Mouse (Mus musculus) midbrain, embryonic 15.5 days (tissue): Measurements from ENCODE around the gene Zfyve28. TPM values are rescaled to one million over a fixed set of nuclear protein-coding genes. Genes with fewer than 3 reads are reported as not detected.

ENCODE experiments used
- ATAC-seq: fragments of 200-750 bp; cut with Nextera tagmentation; replicated peaks from 2 replicates; pipeline ENCODE4 v1.8.0; 2017; ENCODE audit warnings: moderate TSS enrichment
- H3K27ac ChIP-seq: fragments of 300-500 bp; sonication (generic); 2 replicates; pipeline ENCODE4 v1.5.1; 2015; ENCODE audit warnings: mild to moderate bottlenecking, inconsistent platforms
- H3K27me3 ChIP-seq: fragments of 300-500 bp; sonication (generic); replicated peaks from 2 replicates; pipeline ENCODE4 v1.6.1; 2015; ENCODE audit warnings: inconsistent platforms
- H3K36me3 ChIP-seq: fragments of 300-500 bp; sonication (generic); replicated peaks from 2 replicates; pipeline ENCODE4 v1.6.1; 2015; ENCODE audit warnings: inconsistent platforms
- H3K4me1 ChIP-seq: fragments of 300-500 bp; sonication (generic); 2 replicates; pipeline ENCODE4 v1.6.1; 2015; ENCODE audit warnings: inconsistent platforms
- H3K4me2 ChIP-seq: fragments of 300-500 bp; sonication (generic); 2 replicates; pipeline ENCODE4 v1.6.1; 2015; ENCODE audit warnings: inconsistent platforms, mild to moderate bottlenecking, moderate library complexity
- H3K4me3 ChIP-seq: fragments of 300-500 bp; sonication (generic); 2 replicates; pipeline ENCODE4 v1.5.1; 2015; ENCODE audit warnings: mild to moderate bottlenecking, inconsistent platforms
- H3K9ac ChIP-seq: fragments of 300-500 bp; sonication (generic); 2 replicates; pipeline ENCODE4 v1.6.1; 2015; ENCODE audit warnings: mild to moderate bottlenecking, inconsistent platforms
- H3K9me3 ChIP-seq: fragments of 300-500 bp; sonication (generic); 2 replicates; pipeline ENCODE4 v1.6.1; 2016; ENCODE audit warnings: inconsistent platforms
- WGBS: fragments of 180-500 bp; shearing (Covaris S2); methylation state at CpG from one replicate; pipeline ENCODE4 v1.1.7; 2015; ENCODE audit warnings: mixed read lengths; 5-methylcytosine and 5-hydroxymethylcytosine counted together
- polyA plus RNA-seq: library from polyadenylated mRNA; unstranded; fragments of >200 nt; fragmentation: Nextera tagmentation; extraction: Ambion mirVana; gene quantifications from 2 replicates; pipeline ENCODE4 v1.2.1, GENCODE M21; 2015

The Zfyve28 gene
- polyA plus RNA-seq, 1 experiment from 2014 or later: 6.1 TPM

DNA sequence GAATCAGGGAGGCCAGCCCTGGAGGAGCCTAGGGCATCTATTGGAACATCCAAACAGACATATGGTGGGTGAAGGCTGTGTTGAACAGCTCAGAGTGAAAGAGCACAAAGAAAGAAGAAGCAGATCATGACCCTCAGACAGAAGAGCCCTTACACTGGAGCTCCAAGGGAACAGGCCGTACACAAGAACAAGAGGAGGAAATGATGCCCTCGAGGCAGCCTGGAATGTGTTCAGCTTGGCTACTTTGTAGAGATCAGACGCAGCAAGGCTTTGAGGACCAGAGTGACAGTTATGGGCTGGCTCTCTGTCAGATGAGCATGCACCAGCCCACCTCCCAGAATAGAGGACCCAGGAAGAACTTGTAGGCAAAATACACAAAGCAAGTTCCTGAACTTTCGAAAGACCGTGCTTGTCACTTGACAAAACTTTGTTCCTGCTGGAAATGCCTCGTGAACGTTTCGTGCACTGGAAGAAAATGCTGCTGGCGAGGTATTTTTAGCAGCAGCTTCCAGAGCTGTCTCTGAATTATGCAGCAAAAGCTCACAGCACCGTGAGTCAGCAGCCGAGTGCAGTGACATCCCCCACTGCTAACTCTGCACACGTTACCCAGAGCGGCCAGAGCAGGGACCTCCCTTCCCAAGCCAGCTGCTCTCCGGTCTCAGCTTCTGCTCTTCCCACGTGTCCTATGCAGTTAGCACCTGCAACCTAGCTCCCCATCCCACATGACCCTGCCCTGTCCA lies 45.9 kb downstream of the Zfyve28 start:
- no peak overlapping the region; the same call in 1 of the 2 replicates for H3K4me2 ChIP-seq

DNA sequence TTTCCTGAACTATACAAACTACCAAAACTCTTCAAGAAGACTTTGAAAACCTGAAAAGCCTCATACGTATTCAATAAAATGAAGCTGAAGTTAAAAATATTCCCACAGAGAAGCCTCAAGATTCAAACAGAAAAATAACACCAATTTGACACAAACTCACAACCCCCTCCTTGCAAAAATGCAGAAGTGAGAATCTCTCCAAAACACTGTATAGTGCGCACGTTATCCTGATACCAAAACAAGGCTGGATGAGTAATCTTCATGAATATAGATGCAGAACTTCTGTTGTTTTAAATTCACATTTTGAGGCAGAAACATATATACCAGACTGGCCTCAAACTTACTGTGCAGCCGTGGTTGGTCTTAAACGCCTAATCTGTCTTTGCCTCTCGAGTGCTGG lies 49.8 kb downstream of the Zfyve28 start:
- peaks cover 11% of the 10 kb centered on the region for H3K4me1 ChIP-seq
- no peak overlapping the region for H3K4me2 ChIP-seq
- H3K27me3 ChIP-seq: no peaks in the 10 kb centered on the region
- no peak for ATAC-seq
- WGBS: 86% methylated on average over 6 of the region's 6 CpGs
- no peak overlapping the region for H3K27ac ChIP-seq
- H3K9ac ChIP-seq: no peak overlapping the region
- H3K36me3 ChIP-seq: no peaks in the 10 kb centered on the region
- no peak overlapping the region for H3K4me3 ChIP-seq
- H3K9me3 ChIP-seq: no peaks in the 10 kb centered on the region

More for the DNA sequence above, 45.9 kb downstream of the Zfyve28 start:
- Histone ChIP-seq H3K4me3 (no peak overlapping the region), H3K27ac (peak overlapping the region; percentile 35; the same call in 1 of the 2 replicates), H3K36me3 (no peaks in the 10 kb centered on the region), H3K9me3 (no peaks in the 10 kb centered on the region), H3K4me1 (peaks cover 11% of the 10 kb centered on the region), H3K9ac (no peak overlapping the region), H3K27me3 (no peaks in the 10 kb centered on the region)
- 42% methylated on average over 15 of the region's 15 CpGs for WGBS
- peak; percentile 66 for ATAC-seq

DNA sequence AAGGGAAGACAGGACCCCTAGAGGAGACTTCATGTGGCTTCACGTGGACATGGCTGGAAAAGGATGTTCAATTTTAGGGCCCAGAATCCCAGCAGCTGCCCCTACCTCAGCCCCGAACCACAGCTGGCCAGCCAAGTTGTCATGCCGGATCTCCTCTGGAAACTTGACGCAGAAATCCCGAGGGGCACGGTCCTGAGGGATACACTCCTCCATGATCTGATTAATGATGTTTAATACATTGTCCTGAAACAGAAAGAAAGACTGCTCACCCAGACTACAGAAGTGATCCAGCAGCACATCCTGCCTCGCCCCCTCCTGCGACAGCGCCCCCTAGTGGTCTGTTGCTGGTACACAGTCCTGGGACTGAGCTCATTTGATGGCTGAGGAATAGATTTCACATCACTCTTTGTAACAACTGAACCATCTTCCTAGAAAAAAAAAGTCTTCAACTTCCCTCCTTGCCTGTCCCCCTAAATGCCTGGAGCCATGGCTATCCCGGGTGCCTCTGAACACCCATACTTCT lies 52.3 kb downstream of the Zfyve28 start:
- Histone ChIP-seq H3K36me3 (no peaks in the 10 kb centered on the region), H3K9me3 (no peaks in the 10 kb centered on the region), H3K27me3 (no peaks in the 10 kb centered on the region), H3K4me3 (no peak overlapping the region), H3K9ac (no peak overlapping the region), H3K4me2 (no peak overlapping the region), H3K27ac (no peak overlapping the region), H3K4me1 (no peaks in the 10 kb centered on the region)
- ATAC-seq: no peak
- 51% methylated on average over 10 of the region's 10 CpGs for WGBS

- Histone ChIP-seq H3K36me3 (no peaks in the 10 kb centered on the region), H3K4me2 (no peak overlapping the region), H3K9ac (no peak overlapping the region), H3K9me3 (no peaks in the 10 kb centered on the region), H3K27ac (no peak overlapping the region), H3K4me1 (no peaks in the 10 kb centered on the region), H3K27me3 (no peaks in the 10 kb centered on the region), H3K4me3 (no peak overlapping the region)
- 84% methylated on average over 4 of the region's 4 CpGs for WGBS
- ATAC-seq: no peak
Observed at GRCm38 (mm10) chr5:34235056-34235455, 53.2 kb downstream of the Zfyve28 start.

GRCm38 (mm10) chr5:34233221-34233515 lies 55.1 kb downstream of the Zfyve28 start:
- H3K9ac ChIP-seq: no peak overlapping the region
- no peaks in the 10 kb centered on the region for H3K4me1 ChIP-seq
- 91% methylated on average over 6 of the region's 6 CpGs for WGBS
- H3K9me3 ChIP-seq: no peaks in the 10 kb centered on the region
- no peak overlapping the region for H3K4me2 ChIP-seq
- H3K4me3 ChIP-seq: no peak overlapping the region
- H3K36me3 ChIP-seq: no peaks in the 10 kb centered on the region
- ATAC-seq: no peak
- H3K27ac ChIP-seq: no peak overlapping the region
- no peaks in the 10 kb centered on the region for H3K27me3 ChIP-seq

DNA sequence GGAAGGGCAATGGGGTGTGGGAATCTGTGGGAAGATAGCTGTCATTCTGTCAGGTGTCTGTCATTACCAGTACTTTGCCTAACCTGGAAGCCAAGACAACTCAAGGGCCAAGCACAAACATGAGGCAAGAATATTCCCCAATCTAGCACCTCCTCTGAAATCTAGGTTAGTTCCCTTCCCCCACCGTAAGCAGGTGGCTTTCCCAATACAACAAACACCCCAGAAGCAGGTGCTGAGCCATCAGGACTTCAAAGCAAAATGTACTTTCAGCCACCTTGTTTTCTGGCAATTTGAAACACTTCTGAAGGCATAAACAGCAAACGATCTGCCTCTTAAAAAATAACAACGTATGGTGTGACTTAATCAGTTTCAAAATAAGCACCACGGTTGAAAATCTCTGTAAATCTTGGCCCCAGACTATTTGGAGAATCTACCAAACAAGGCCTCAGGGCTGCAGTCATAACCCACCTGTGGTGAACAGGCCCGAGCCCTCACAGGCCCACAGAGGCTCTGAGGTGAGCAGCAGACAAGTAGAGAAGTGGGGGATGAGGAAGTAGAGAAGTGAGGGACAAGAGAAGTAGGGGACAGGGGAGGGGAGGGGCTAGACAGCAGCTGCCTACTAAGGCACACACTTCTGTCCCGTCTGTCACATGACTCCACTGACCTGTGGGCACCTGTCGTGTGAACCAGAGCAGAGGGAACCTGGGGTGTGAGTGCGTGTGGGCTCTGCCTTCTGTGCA lies 55.6 kb downstream of the Zfyve28 start:
- ATAC-seq: no peak
- H3K27me3 ChIP-seq: no peaks in the 10 kb centered on the region
- no peaks in the 10 kb centered on the region for H3K9me3 ChIP-seq
- H3K9ac ChIP-seq: no peak overlapping the region
- no peak overlapping the region for H3K4me3 ChIP-seq
- no peak overlapping the region for H3K4me2 ChIP-seq
- H3K27ac ChIP-seq: no peak overlapping the region
- WGBS: 79% methylated on average over 8 of the region's 8 CpGs
- H3K36me3 ChIP-seq: no peaks in the 10 kb centered on the region
- H3K4me1 ChIP-seq: no peaks in the 10 kb centered on the region

GRCm38 (mm10) chr5:34231901-34232300 lies 56.3 kb downstream of the Zfyve28 start:
- Histone ChIP-seq H3K27me3 (no peaks in the 10 kb centered on the region), H3K9me3 (no peaks in the 10 kb centered on the region), H3K27ac (no peak overlapping the region), H3K36me3 (no peaks in the 10 kb centered on the region), H3K9ac (no peak overlapping the region), H3K4me1 (no peaks in the 10 kb centered on the region), H3K4me3 (no peak overlapping the region), H3K4me2 (no peak overlapping the region)
- WGBS: 84% methylated on average over 6 of the region's 6 CpGs
- ATAC-seq: no peak

GRCm38 (mm10) chr5:34230599-34231485 lies 57.4 kb downstream of the Zfyve28 start:
- Histone ChIP-seq H3K9ac (no peak overlapping the region), H3K36me3 (no peaks in the 10 kb centered on the region), H3K4me2 (no peak overlapping the region), H3K9me3 (no peaks in the 10 kb centered on the region), H3K27me3 (no peaks in the 10 kb centered on the region), H3K27ac (no peak overlapping the region), H3K4me1 (no peaks in the 10 kb centered on the region), H3K4me3 (no peak overlapping the region)
- 87% methylated on average over 9 of the region's 9 CpGs for WGBS
- ATAC-seq: no peak

DNA sequence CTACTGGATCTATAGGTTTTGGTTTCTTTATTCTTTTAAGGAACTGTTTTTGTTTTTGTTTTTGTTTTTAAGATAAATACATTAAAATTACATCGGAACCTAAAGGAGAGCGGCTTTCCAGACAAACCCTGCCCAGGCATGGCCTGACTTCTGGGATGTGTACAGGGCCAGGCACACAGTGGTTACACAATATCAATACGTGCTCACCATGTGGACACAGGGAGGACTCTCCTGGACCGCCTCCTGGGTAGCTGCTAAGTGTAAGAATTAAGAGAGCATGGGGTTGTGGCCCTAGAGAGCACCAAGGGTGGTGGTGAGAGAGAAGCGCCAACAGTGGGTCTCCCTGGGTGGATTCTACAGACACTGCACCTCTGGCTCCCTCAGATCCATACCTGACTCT lies 58.7 kb downstream of the Zfyve28 start:
- no peak overlapping the region for H3K4me3 ChIP-seq
- H3K9me3 ChIP-seq: no peaks in the 10 kb centered on the region
- no peaks in the 10 kb centered on the region for H3K27me3 ChIP-seq
- 92% methylated on average over 5 of the region's 5 CpGs for WGBS
- no peak overlapping the region for H3K4me2 ChIP-seq
- no peak overlapping the region for H3K9ac ChIP-seq
- no peak overlapping the region for H3K27ac ChIP-seq
- H3K4me1 ChIP-seq: no peaks in the 10 kb centered on the region
- no peaks in the 10 kb centered on the region for H3K36me3 ChIP-seq
- ATAC-seq: no peak

DNA sequence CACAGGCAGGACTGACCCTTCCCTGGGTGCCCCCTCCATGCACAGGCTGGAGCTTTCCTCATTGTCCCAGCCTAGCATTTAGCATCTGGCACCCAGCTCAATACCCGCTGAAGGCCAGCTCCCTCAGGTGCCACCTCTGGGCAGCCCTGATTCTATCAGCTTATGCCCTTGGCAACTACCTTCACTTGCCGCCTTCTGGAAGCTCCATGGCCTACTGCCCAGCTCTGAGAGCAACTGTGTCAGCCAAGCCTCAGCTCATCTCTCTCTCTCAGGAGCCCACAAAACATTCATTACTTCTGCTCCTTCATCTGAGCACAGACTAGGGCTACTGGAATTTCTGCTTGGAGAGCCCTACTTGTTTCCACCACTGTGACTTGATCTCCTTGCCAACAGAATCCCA lies 62.7 kb downstream of the Zfyve28 start:
- Histone ChIP-seq H3K27ac (no peak overlapping the region), H3K4me1 (no peaks in the 10 kb centered on the region), H3K9me3 (no peaks in the 10 kb centered on the region), H3K27me3 (no peaks in the 10 kb centered on the region), H3K36me3 (no peaks in the 10 kb centered on the region), H3K4me2 (no peak overlapping the region), H3K4me3 (no peak overlapping the region), H3K9ac (no peak overlapping the region)
- no peak for ATAC-seq
- 80% methylated on average over 2 of the region's 2 CpGs for WGBS

GRCm38 (mm10) chr5:34224515-34224914 lies 63.7 kb downstream of the Zfyve28 start:
- whole genome bisulfite sequencing: 87% methylated on average over 5 of the region's 5 CpGs
- H3K9ac ChIP-seq: no peak overlapping the region
- ATAC-seq: no peak

GRCm38 (mm10) chr5:34220001-34220400 lies 68.2 kb downstream of the Zfyve28 start:
- no peaks in the 10 kb centered on the region for H3K27me3 ChIP-seq
- no peak overlapping the region for H3K4me3 ChIP-seq
- H3K27ac ChIP-seq: no peak overlapping the region
- H3K36me3 ChIP-seq: no peaks in the 10 kb centered on the region
- H3K4me2 ChIP-seq: no peak overlapping the region
- ATAC-seq: no peak
- 90% methylated on average over 4 of the region's 4 CpGs for whole genome bisulfite sequencing
- H3K9ac ChIP-seq: no peak overlapping the region
- H3K9me3 ChIP-seq: no peaks in the 10 kb centered on the region
- no peaks in the 10 kb centered on the region for H3K4me1 ChIP-seq

More at GRCm38 (mm10) chr5:34224515-34224914, 63.7 kb downstream of the Zfyve28 start:
- Histone ChIP-seq H3K4me2 (no peak overlapping the region), H3K27ac (no peak overlapping the region), H3K9me3 (no peaks in the 10 kb centered on the region), H3K4me1 (no peaks in the 10 kb centered on the region), H3K27me3 (no peaks in the 10 kb centered on the region), H3K36me3 (no peaks in the 10 kb centered on the region), H3K4me3 (no peak overlapping the region)
